Mouse (Mus musculus) telencephalon, adult 2 months (tissue): ENCODE data around the gene Peli1.

Source experiments
- DNase-seq: peaks from one replicate; pipeline ENCODE4 v3.0.0-alpha.2; 2011; ENCODE audit warnings: low read depth, low spot score

Gene Peli1

GRCm38 (mm10) chr11:21091067-21091427 is at the start of gene Peli1:
Peli1 (plus strand) TSS chr11:21091291.
- peak; percentile 97 for DNase-seq

GRCm38 (mm10) chr11:21042590-21042989 is 48.5 kb upstream of the Peli1 start:
- DNase-seq, result no peak

- DNase-seq, result no peak
Measured at GRCm38 (mm10) chr11:21046188-21046587, 44.9 kb upstream of the Peli1 start.

GRCm38 (mm10) chr11:21047921-21048320 is 43.2 kb upstream of the Peli1 start:
- no peak for DNase-seq

GRCm38 (mm10) chr11:21051716-21052115 is 39.4 kb upstream of the Peli1 start:
- peak; percentile 70 for DNase-seq

- no peak for DNase-seq
Measured at GRCm38 (mm10) chr11:21054587-21054986, 36.5 kb upstream of the Peli1 start.

GRCm38 (mm10) chr11:21056109-21056850 is 34.8 kb upstream of the Peli1 start:
- DNase-seq, result no peak

GRCm38 (mm10) chr11:21057511-21058414 is 33.3 kb upstream of the Peli1 start:
- no peak for DNase-seq

GRCm38 (mm10) chr11:21058415-21058781 is 32.7 kb upstream of the Peli1 start:
- no peak for DNase-seq

- DNase-seq, result no peak
Measured at GRCm38 (mm10) chr11:21060386-21061074, 30.6 kb upstream of the Peli1 start.

GRCm38 (mm10) chr11:21061075-21061403 is 30.1 kb upstream of the Peli1 start:
- no peak for DNase-seq

GRCm38 (mm10) chr11:21061431-21061830 is 29.7 kb upstream of the Peli1 start:
- no peak for DNase-seq

GRCm38 (mm10) chr11:21062071-21062470 is 29.0 kb upstream of the Peli1 start:
- no peak for DNase-seq

- no peak for DNase-seq
Measured at GRCm38 (mm10) chr11:21063271-21063670, 27.8 kb upstream of the Peli1 start.

- DNase-seq, result no peak
Measured at GRCm38 (mm10) chr11:21079400-21079799, 11.7 kb upstream of the Peli1 start.

GRCm38 (mm10) chr11:21079851-21080362 is 11.2 kb upstream of the Peli1 start:
- DNase-seq, result no peak

GRCm38 (mm10) chr11:21081169-21081568 is 9.9 kb upstream of the Peli1 start:
- DNase-seq, result no peak

- DNase-seq, result no peak
Measured at GRCm38 (mm10) chr11:21082711-21083110, 8.4 kb upstream of the Peli1 start.

GRCm38 (mm10) chr11:21088356-21088755 is 2.7 kb upstream of the Peli1 start:
- no peak for DNase-seq

GRCm38 (mm10) chr11:21089571-21089970 is 1.5 kb upstream of the Peli1 start:
- DNase-seq, result no peak

GRCm38 (mm10) chr11:21091428-21092405 is 626 bp downstream of the Peli1 start:
- DNase-seq, result no peak
